Mouse (Mus musculus): Measurements from ENCODE around the gene Ccna1.

Gene Ccna1

DNA sequence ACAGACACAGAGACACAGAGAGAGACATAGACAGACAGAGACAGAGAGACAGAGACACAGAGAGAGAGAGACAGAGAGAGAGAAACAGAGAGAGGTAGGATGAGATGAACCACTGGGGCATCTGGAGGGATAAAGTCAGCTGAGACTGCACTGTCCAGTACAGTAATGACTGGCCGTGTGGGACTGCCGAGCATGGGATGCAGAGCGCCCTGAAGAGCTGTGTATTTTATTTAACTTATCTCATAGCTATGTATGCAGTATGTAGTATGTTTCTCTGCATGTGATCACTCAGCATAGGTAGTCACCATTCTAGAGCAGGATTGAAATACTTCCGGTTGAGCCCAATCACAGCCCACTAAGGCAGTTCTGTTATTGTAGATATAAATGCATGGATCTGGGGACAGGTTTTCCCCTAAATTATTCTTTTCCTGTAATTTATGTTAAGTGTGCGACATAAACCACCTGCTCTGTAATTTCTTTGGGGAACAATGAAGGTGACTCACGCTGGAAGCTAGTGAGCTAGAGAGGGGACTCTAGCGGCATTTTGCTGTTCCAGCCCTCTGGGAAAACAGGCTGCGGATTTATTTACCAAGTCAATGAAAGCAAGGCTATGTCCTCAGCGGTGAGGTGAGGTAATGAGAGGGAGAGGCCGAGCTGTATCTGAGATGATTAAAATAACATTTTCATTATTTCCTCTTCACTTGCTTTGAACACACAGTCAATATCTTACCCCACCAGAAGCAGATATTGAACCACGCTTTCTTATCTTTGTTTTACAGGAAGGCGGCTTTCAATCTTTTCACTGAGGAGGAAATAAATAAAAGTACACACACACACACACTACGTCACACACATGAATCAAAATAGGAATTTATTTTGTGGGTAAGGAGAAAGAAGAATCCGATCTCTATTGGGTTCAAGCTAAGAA lies 10.7 kb upstream of the Ccna1 start:
- DNase-seq (ENCODE audit: low read depth, low spot score) = no peak

DNA sequence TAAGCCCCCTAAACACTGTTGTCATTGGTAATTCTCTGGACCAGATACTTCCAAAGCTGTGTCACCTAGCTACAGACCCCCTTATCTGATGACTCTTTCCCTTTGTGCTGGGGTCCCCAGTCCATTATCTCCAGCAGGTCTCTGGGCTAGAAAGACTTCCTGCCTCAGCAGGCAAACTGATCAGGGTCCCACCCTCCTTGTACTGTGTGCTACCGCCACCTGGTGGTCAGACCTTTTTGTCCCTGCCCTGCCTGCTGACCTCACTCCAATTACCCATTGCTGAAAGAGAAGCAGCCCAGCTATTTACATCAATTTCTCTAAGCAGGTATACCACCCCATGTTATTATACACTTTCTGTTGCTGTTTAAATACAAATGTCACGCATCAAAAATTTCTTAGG lies 9.1 kb upstream of the Ccna1 start:
- peak; percentile 80 for DNase-seq (ENCODE audit: low read depth, low spot score)

DNA sequence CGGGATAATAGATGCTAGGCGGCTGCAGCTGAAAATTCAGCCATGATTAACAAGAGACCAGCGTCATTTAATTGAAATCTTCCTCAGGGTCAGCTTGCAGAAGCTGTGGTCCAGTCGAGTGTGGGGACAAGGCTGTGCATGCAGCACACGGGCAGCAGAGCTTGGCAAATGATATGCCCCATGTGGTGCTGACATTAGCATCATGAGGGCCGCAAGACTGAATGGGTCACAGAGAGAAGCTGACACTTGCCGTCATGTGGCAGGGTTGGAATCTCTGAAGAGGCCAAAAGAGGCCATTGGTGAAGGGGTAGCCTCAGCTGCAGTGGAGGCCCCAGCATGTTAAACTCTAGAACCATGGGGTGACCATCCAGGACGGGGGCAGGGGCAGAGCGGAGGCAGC lies 7.4 kb upstream of the Ccna1 start:
- no peak for DNase-seq (ENCODE audit: low read depth, low spot score)

DNA sequence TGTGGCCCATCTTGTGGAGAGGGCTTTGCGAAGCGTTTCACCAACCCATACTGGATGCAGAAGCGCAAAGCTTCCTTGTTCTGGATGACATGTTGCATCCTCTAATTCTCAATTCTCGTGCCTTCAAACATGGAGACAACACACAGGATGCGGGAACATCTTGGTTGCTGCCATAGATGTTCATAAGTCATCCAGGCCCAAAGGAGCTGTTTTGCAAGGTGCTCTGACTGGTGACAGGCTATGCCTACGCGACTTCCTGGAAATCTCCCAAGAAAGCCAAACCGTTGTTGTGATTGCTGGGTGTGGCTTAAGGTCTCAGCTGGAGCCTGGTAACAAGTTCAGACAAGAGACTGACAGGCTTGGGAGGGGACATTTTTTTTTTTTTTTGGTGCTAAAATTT lies 1.1 kb upstream of the Ccna1 start:
- peak; percentile 48 for DNase-seq (ENCODE audit: low read depth, low spot score)

DNA sequence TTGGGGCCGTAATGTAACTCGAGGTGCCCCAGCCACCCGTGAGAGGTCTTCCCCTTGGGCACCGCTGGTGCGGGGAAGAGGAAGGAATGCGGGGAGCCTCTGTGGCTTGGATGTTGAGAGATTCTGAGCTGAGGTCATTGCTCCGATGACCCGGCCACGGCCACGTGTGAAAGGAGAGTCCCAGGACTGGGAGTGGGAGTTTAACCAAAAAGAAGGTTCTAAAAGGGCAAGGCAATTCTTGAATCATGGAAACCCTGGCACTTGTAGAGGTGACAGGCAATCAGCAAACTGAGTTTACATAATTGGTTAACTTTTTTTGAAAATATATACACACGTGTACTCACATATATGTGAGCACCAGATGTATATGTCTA lies 433 bp upstream of the Ccna1 start:
- no peak for DNase-seq (ENCODE audit: low read depth, low spot score)

DNA sequence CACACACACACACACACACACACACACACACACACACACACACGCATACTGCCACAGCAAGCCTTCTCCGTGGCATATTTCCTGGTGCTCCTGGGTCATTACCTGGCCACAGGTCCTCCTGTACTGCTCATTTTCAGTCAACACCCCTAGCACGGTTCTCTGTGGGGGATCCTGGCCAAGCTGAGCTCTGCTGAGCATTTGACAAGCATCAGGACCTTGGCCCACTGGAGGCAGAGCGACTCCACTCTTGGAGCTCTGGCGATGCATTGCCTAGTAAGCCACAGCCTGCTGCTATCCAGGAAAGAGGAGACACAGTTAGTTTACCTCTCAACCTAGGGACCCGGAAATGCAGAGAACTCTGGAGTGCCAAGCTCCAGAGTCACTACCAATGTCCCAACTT lies 1.1 kb downstream of the Ccna1 start:
- peak; percentile 8 for DNase-seq (ENCODE audit: low read depth, low spot score)

DNA sequence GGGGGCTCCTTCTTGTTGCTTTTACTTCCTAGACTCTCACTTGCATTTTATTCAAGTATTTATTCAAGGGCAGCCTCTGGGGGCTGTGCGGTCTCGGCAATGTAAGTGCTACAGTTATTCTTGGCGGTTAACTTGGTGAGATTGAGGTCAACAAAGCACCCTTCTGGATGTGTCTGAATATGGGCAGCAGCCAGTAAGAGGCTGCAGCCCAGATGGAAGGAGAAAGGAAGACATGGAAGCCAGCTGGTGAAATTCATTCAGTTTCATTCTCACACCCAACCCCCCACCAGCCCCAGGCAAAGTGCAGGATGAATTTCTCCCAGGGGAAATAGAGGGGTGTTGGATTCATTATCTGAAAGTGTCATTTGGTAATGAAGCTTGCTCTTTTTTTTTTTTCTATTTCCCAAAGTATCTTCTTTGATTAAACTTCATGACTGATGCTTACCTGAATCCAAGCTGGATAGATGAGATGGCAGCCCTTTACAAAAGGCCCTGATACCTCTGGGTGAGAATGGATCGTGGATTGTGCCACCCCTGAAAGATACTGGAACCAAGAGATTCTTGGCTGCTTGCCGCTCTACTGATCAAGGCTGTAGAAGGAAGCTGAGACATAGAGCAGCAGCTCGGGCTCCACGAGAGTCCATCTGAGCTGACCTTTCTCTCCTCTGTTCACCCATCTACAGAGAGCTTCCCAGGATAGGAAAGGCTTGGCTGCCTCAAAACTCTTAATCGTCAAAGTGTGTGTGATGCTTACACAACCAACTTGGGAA lies 10.5 kb downstream of the Ccna1 start:
- no peak for DNase-seq (ENCODE audit: low read depth, low spot score)

DNA sequence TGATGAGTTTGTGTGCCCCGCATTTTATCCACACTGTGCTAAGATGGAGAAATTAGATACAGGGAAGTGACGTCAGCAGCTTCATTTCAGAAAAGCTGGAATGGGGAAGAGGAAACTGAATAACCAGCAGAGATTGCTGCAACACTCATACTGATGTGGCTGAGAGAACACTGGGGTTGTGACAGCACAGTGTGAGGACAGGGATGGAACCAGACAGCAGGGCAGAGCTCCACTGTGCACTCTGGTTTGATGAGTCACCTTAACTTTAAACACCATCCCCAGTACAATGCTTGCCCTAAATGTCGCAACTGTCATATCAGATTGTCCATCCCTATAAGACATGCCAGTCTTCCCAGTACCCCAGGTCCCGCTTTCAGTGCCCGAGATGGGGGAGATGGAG lies 17.7 kb downstream of the Ccna1 start:
- DNase-seq (ENCODE audit: low read depth, low spot score) = no peak

DNA sequence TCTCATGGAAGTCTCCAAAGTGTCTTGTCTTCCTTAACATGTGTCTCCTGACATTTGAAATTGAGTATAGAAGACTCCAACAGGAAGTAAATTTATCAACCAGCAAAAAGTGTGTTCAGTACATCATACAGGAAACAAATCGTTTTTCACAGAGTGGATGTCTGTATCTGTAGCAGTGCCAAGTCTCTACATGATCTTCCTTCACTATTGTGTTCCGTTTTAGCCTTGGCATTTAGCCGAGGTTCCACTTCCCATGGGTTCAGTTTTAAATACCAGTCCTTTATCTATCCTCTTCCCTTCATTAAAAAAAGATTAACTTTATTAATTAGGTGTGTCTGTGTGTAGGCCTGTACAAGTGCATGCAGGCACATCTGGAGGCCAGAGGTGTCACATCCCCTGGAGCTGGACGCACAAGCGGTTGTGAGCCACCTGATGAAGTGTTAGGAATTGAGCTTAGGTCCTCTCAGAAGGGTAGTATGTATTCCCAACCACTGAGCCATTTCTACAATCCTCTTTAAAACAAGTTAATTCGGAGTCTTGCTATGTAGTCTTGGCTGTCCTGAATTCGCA lies 27.9 kb downstream of the Ccna1 start:
- no peak for DNase-seq (ENCODE audit: low read depth, low spot score)

DNA sequence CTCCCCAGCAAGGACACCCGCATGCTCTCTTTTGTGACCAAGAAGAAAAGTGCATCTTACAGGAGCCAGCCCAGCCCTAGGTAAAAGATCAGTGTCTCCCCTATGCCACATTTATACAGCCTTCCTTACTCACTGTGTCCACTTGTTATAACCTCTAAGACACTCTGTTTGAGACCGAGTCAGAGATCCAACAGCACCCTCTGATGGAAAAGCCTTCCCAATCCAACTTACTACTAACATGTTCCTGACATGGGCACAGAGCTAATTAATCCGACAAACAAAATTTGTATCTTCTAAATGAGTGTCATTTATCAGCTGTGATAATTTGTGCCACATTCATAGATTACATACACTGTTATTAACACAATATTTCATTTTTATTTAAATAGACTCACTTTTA lies 29.8 kb downstream of the Ccna1 start:
- no peak for DNase-seq (ENCODE audit: low read depth, low spot score)

DNA sequence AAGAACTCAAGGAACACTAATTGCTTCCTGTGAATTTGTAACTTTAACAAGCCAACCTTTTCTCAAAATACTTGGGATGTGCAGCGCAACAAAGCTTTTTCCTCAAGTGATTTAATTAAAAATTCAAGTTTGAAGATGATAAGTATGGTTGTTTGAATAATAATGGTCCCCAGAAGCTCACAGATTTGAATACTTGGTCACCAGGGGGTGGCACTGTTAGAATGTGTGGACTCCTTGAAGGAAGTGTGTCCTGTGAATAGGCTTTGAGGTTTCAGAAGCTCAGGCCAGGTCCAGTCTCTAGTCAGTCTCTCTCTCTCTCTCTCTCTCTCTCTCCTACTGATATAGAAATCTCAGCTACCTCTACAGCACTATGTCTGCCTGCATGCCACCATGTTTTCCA lies 32.0 kb downstream of the Ccna1 start:
- DNase-seq (ENCODE audit: low read depth, low spot score) = no peak

DNA sequence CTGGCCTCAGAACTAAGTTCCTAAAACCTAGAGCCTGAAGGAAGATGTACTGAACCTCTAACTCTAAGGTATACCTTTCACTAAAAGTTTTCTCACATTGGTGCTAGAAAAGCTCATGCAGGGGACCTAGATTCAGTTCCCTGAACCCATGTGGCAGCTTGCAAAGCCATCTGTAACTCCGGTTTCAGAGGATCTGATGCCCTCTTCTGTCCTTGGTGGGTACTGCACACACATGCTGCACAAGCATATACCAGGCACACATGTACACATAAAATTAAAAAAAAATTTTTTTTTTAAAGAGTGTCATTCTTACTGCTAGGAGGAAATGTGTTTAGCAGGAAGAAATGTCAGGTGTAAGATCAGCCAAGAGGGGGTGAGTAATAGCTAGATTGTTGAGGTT lies 33.1 kb downstream of the Ccna1 start:
- DNase-seq (ENCODE audit: low read depth, low spot score) = peak; percentile 81

DNA sequence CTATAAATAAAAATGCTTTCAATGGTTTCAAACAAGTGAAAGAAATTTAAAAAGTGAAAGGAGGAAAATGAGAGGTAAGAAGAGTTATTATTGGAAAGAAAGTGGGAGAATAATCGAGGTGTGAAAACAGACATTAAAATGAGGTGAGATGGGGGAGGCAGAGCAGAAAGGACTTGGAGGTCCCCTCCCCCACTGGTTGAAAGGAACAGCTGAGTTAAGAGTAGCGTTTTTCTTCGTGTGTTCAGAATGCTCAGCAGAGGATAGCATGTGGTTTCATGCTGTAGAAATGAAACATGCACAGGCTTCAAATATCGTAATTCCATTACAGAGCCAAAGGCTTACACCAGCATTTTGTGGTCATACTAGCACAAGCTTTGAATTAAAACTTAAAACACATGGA lies 42.8 kb downstream of the Ccna1 start:
- no peak for DNase-seq (ENCODE audit: low read depth, low spot score)

DNA sequence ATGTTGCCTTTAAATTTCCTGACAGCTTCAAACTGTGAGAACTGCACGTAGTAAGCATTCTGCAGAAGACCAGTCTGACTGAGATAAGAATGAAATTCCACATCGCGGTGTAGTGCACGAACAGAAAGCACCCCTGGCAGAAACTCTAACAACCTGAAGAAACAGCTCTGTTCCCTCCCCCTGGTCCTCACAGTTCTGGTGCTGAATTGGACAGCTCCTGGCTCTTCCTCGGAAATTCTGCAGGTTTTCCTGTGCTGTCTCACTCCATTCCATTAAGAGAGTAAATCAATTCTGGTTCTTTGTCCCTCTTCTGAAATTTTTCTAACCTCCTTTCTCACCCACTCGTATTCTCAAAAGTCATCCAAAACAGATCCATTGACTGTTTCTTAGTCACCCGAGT lies 43.6 kb downstream of the Ccna1 start:
- DNase-seq (ENCODE audit: low read depth, low spot score) = peak; percentile 40

DNA sequence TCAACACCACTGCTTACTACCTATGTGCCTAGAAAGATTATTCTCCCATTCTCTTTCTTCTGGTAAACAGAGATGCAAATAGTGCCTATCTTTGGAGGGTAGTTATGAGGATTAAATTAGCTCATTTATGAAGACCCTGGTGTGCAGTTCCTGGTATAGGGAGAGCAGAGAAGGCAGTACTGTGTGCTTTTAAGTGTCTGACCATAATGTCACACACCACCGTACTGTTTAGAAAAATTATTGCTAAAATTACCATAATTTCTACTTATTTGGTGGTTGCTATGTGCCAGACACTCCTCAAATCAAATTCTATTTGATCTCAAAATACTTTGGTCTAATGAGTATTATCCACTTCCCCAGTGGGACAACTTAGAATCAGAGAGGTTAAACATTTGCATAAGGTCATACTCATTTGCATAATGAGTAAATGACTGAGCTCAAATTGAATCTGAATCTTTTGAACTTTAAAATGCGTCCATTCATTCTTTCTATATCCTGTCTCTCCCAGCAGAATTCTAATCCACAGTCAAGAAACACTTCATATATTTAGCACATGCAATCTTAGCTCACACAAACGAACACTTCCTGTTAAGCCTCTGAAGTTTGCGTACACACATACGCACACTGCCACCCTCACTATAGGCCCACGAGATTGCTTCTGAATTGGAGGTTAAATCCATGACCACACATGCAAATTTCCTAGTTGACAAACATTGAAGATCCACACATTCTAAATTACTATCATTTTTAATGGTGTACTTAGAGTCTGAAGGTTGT lies 46.1 kb downstream of the Ccna1 start:
- DNase-seq (ENCODE audit: low read depth, low spot score) = no peak

DNA sequence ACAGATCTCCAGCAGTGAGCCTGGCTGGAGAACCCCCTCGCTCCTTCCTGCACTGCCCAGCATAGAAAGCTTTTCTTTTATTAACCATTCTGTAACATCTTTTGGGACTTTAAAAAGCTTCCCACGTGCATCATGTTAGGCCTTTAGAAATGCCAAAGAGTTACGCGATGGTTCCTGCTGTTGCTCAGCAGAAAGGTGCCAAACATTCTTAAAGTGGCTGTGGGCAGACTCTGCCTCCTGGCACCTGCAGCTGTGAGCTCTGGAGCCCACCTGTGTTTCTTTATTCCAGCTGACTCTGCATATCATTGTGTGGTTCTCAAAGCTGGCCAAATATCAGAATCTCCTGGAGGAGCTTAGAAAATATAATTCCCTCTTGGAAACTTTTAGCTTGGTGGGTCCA lies 51.3 kb downstream of the Ccna1 start:
- no peak for DNase-seq (ENCODE audit: low read depth, low spot score)

DNA sequence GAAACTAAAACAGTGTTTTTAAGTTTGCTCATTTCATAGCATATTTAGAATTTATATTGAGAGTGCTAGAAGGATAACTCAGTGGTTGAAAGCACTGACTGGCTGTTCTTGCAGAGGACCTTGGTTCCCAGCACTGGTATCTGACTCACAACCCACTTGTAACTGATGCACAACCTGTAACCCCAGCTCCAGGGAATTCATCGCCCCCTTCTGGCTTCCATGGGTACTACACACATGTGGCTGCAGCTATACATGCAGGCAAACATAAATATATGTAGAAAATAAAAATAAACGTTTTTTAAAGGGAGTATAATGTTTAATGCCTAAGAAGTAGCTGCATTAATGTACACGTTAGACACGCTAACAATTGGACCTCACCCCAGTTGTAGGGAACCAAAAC lies 53.6 kb downstream of the Ccna1 start:
- peak; percentile 69 for DNase-seq (ENCODE audit: low read depth, low spot score)

Data from ZHBTc4 (cell line).